Mouse (Mus musculus) intestine, postnatal 0 days (tissue): Measurements from ENCODE around the gene Sac3d1. TPM values are rescaled to one million over a fixed set of nuclear protein-coding genes. Genes with fewer than 3 reads are reported as not detected.

Experiments
- ATAC-seq: fragments of 200-750 bp; cut with Nextera tagmentation; 2 replicates; pipeline ENCODE4 v1.8.0; 2017; ENCODE audit warnings: mild to moderate bottlenecking, moderate TSS enrichment, moderate library complexity
- H3K27ac ChIP-seq: fragments of 300-500 bp; sonication (generic); 2 replicates; pipeline ENCODE4 v1.5.1; 2014; ENCODE audit warnings: mild to moderate bottlenecking, low read depth, low read length, moderate library complexity
- H3K27me3 ChIP-seq: fragments of 300-500 bp; sonication (generic); replicated peaks from 2 replicates; pipeline ENCODE4 v1.6.1; 2014; ENCODE audit warnings: low read length, mixed read lengths; ENCODE audit not compliant: control insufficient read depth, insufficient read depth
- H3K36me3 ChIP-seq: fragments of 300-500 bp; sonication (generic); 2 replicates; pipeline ENCODE4 v1.6.1; 2014; ENCODE audit warnings: mild to moderate bottlenecking, moderate library complexity; ENCODE audit not compliant: control insufficient read depth, insufficient read depth
- H3K4me1 ChIP-seq: fragments of 300-500 bp; sonication (generic); replicated peaks from 2 replicates; pipeline ENCODE4 v1.6.1; 2014; ENCODE audit warnings: antibody characterized with exemption, low read length, mixed read lengths; ENCODE audit not compliant: control insufficient read depth, insufficient read depth
- H3K4me2 ChIP-seq: fragments of 300-500 bp; sonication (generic); replicated peaks from 2 replicates; pipeline ENCODE4 v1.6.1; 2014; ENCODE audit warnings: low read depth, mild to moderate bottlenecking, moderate library complexity
- H3K4me3 ChIP-seq: fragments of 300-500 bp; sonication (generic); 2 replicates; pipeline ENCODE4 v1.5.1; 2014; ENCODE audit warnings: low read depth, low read length
- H3K9ac ChIP-seq: fragments of 300-500 bp; sonication (generic); 2 replicates; pipeline ENCODE4 v1.6.1; 2014; ENCODE audit warnings: mild to moderate bottlenecking, low read depth, low read length
- H3K9me3 ChIP-seq: fragments of 300-500 bp; sonication (generic); 2 replicates; pipeline ENCODE4 v1.6.1; 2016; ENCODE audit warnings: mixed run types; ENCODE audit not compliant: control insufficient read depth
- CTCF ChIP-seq: sonication (generic); IDR thresholded peaks from 2 replicates; pipeline ENCODE4 v1.5.1; 2016; ENCODE audit warnings: low read depth, mild to moderate bottlenecking, control low read depth, antibody characterized with exemption, moderate library complexity
- WGBS: fragments of 180-500 bp; shearing (Covaris S2); extraction: QIAGEN DNeasy Blood & Tissue Kit; methylation state at CpG from one replicate; pipeline ENCODE4 v1.1.7; 2014; 5-methylcytosine and 5-hydroxymethylcytosine counted together
- polyA plus RNA-seq: library from polyadenylated mRNA; unstranded; fragments of >200 nt; fragmentation: Nextera tagmentation; extraction: Ambion mirVana; gene quantifications from 2 replicates; pipeline ENCODE4 v1.2.1, GENCODE M21; 2015

Sac3d1 gene
- polyA plus RNA-seq, result 17.0 and 19.1 TPM in 2 replicates

DNA sequence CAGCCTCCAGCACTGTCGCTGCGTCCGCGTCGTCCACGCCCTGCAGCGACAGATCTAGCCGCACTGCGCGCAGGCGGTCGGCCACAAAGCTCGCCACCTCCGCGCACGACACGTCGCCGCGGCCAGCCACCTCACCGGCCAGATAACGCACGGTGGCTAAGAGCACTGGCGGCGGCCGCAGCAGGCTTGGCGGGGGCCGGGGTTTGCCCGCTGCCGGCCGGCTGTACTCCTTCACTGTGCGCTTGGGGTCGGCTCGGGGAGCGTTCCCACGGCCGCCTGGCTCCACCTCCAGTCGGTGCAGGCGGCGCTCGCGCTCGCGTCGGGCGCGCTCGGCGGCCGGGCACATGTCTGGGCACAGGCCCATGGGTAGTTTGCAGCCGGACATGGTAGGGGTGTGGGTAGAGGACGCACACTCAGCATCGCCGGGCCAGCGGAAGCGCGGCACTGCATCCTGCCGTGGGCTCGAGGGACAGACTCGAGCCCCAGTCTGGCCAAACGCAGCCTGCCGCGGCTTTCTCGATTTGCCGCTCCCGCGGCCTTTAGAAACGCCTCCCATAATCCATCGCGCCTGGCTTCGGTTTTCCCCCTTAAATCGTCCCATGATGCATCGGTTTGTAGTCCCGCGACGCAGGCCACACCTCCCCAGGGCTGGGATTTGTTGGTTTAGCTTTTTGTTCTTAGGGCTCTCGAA lies at the start of gene Sac3d1:
Gene Sac3d1 (minus strand): TSS at position 665 of the 691 bp plus-strand sequence.
- TF ChIP-seq CTCF, result no peak; the same call in none of the 2 replicates
- Histone ChIP-seq H3K4me2 (peak within 1 kb of the TSS; percentile 98), H3K36me3 (peaks cover 30% of the 10 kb centered on the region), H3K4me3 (peak within 1 kb of the TSS; percentile 73), H3K9me3 (no peaks in the 10 kb centered on the region), H3K9ac (peak within 1 kb of the TSS; percentile 78), H3K27ac (peak within 1 kb of the TSS; percentile 91), H3K4me1 (no peaks in the 10 kb centered on the region; the same call in 1 of the 2 replicates), H3K27me3 (no peaks in the 10 kb centered on the region)
- under 1% methylated on average over 74 of the region's 77 CpGs for WGBS
- ATAC-seq, result peak; percentile 81

- H3K4me3 ChIP-seq, result no peak overlapping the region
- H3K4me1 ChIP-seq, result peaks cover 11% of the 10 kb centered on the region; the same call in 1 of the 2 replicates
- WGBS, result 79% methylated on average over 4 of the region's 4 CpGs
- H3K36me3 ChIP-seq, result no peaks in the 10 kb centered on the region
- H3K4me2 ChIP-seq, result no peak overlapping the region
- no peaks in the 10 kb centered on the region for H3K27me3 ChIP-seq
- no peaks in the 10 kb centered on the region for H3K9me3 ChIP-seq
- H3K27ac ChIP-seq, result no peak overlapping the region
- peak; percentile 27 for TF ChIP-seq CTCF
- H3K9ac ChIP-seq, result no peak overlapping the region
- no peak for ATAC-seq
These were observed 48.3 kb upstream of the Sac3d1 start for GRCm38 (mm10) chr19:6166750-6167149.

GRCm38 (mm10) chr19:6163872-6164547 lies 45.6 kb upstream of the Sac3d1 start:
- Histone ChIP-seq H3K9me3 (no peaks in the 10 kb centered on the region), H3K4me1 (peaks cover 11% of the 10 kb centered on the region; the same call in 1 of the 2 replicates), H3K4me2 (peak overlapping the region; percentile 46), H3K36me3 (no peaks in the 10 kb centered on the region), H3K27ac (no peak overlapping the region), H3K9ac (no peak overlapping the region), H3K27me3 (no peaks in the 10 kb centered on the region), H3K4me3 (no peak overlapping the region)
- TF ChIP-seq CTCF, result no peak
- WGBS, result 17% methylated on average over 10 of the region's 10 CpGs
- peak; percentile 55 for ATAC-seq

GRCm38 (mm10) chr19:6157220-6157619 lies 38.8 kb upstream of the Sac3d1 start:
- Histone ChIP-seq H3K36me3 (no peaks in the 10 kb centered on the region), H3K4me1 (no peaks in the 10 kb centered on the region), H3K9me3 (no peaks in the 10 kb centered on the region), H3K27me3 (no peaks in the 10 kb centered on the region), H3K4me3 (no peak overlapping the region), H3K4me2 (no peak overlapping the region), H3K27ac (no peak overlapping the region), H3K9ac (no peak overlapping the region)
- ATAC-seq, result no peak
- WGBS, result 60% methylated on average over 6 of the region's 6 CpGs
- TF ChIP-seq CTCF, result no peak

GRCm38 (mm10) chr19:6156372-6156771 lies 37.9 kb upstream of the Sac3d1 start:
- WGBS, result 65% methylated on average over 8 of the region's 8 CpGs

GRCm38 (mm10) chr19:6155174-6155573 lies 36.7 kb upstream of the Sac3d1 start:
- H3K4me1 ChIP-seq, result no peaks in the 10 kb centered on the region
- no peak for TF ChIP-seq CTCF
- H3K27ac ChIP-seq, result no peak overlapping the region
- no peak for ATAC-seq
- no peaks in the 10 kb centered on the region for H3K36me3 ChIP-seq
- WGBS, result 84% methylated on average over 9 of the region's 9 CpGs
- H3K27me3 ChIP-seq, result no peaks in the 10 kb centered on the region
- no peak overlapping the region for H3K4me3 ChIP-seq
- H3K9me3 ChIP-seq, result no peaks in the 10 kb centered on the region
- H3K9ac ChIP-seq, result no peak overlapping the region
- H3K4me2 ChIP-seq, result no peak overlapping the region

More at GRCm38 (mm10) chr19:6156372-6156771, 37.9 kb upstream of the Sac3d1 start:
- no peak for ATAC-seq
- TF ChIP-seq CTCF, result peak; percentile 54
- Histone ChIP-seq H3K27ac (no peak overlapping the region), H3K4me1 (no peaks in the 10 kb centered on the region), H3K4me3 (no peak overlapping the region), H3K9me3 (no peaks in the 10 kb centered on the region), H3K9ac (no peak overlapping the region), H3K36me3 (no peaks in the 10 kb centered on the region), H3K27me3 (no peaks in the 10 kb centered on the region), H3K4me2 (no peak overlapping the region)
